Mouse (Mus musculus) ES-E14 (cell line): ENCODE data around the gene Vmn1r40. TPM values are rescaled to one million over a fixed set of nuclear protein-coding genes. Genes with fewer than 3 reads are reported as not detected.

Experiments
- DNase-seq: peaks from one replicate; pipeline ENCODE4 v3.0.0-alpha.2; 2013; ENCODE audit warnings: low read depth, low spot score
- H3K27ac ChIP-seq: 2 replicates; pipeline ENCODE4 v1.5.1; 2012; ENCODE audit warnings: low read depth, mild to moderate bottlenecking, low read length, moderate library complexity, mixed read lengths; ENCODE audit not compliant: poor library complexity, insufficient read depth, severe bottlenecking
- H3K36me3 ChIP-seq: 2 replicates; pipeline ENCODE4 v1.6.1; 2012; ENCODE audit warnings: mild to moderate bottlenecking, low read length, moderate library complexity, mixed read lengths; ENCODE audit not compliant: control insufficient read depth, poor library complexity, insufficient read depth, severe bottlenecking
- H3K4me1 ChIP-seq, 2 experiments: fragments of 150-350 bp in 1 of 2; sonication (generic) in 1 of 2; 2 replicates each; pipeline ENCODE4 v1.6.1; 2012; ENCODE audit warnings: low read length in 2 of 2, mild to moderate bottlenecking in 1 of 2, mixed read lengths in 1 of 2; ENCODE audit not compliant: control insufficient read depth in 2 of 2, insufficient read depth in 2 of 2, poor library complexity in 1 of 2
- H3K4me3 ChIP-seq, 2 experiments: fragments of 150-350 bp in 1 of 2; sonication (generic) in 1 of 2; 2 replicates each; pipeline ENCODE4 v1.5.1; 2012; ENCODE audit warnings: low read length in 2 of 2, low read depth in 1 of 2, mild to moderate bottlenecking in 1 of 2, mixed read lengths in 1 of 2; ENCODE audit not compliant: insufficient read depth in 1 of 2, poor library complexity in 1 of 2, severe bottlenecking in 1 of 2
- H3K9ac ChIP-seq: 2 replicates; pipeline ENCODE4 v1.6.1; 2012; ENCODE audit warnings: low read depth, mild to moderate bottlenecking, low read length, mixed read lengths; ENCODE audit not compliant: poor library complexity, insufficient read depth, severe bottlenecking
- H3K9me3 ChIP-seq: fragments of 150-350 bp; sonication (generic); 2 replicates; pipeline ENCODE4 v1.6.1; 2012; ENCODE audit warnings: low read depth, mild to moderate bottlenecking, low read length; ENCODE audit not compliant: control insufficient read depth, insufficient read depth
- CHD2 ChIP-seq: IDR thresholded peaks from 2 replicates; pipeline ENCODE4 v1.6.1; 2014; ENCODE audit warnings: mild to moderate bottlenecking, low read depth, low read length, inconsistent platforms
- HCFC1 ChIP-seq: IDR thresholded peaks from 2 replicates; pipeline ENCODE4 v1.6.1; 2012; ENCODE audit warnings: low read length, inconsistent platforms, borderline replicate concordance; ENCODE audit not compliant: insufficient read depth
- MAFK ChIP-seq: IDR thresholded peaks from 2 replicates; pipeline ENCODE4 v1.6.1; 2014; ENCODE audit warnings: mild to moderate bottlenecking, low read depth, low read length, inconsistent platforms; ENCODE audit not compliant: insufficient read depth
- ZC3H11A ChIP-seq: IDR thresholded peaks from 2 replicates; pipeline ENCODE4 v1.6.1; 2012; ENCODE audit warnings: low read depth, mild to moderate bottlenecking, inconsistent platforms, low read length, borderline replicate concordance
- ZNF384 ChIP-seq: IDR thresholded peaks from 2 replicates; pipeline ENCODE4 v1.6.1; 2012; ENCODE audit warnings: low read depth, low read length, inconsistent platforms
- in situ Hi-C, 2 experiments: fragments of 600-800 bp; cut with MboI; formaldehyde crosslinking; loops; one replicate each; pipeline ENCODE4 v1.15.1; 2025; ENCODE audit warnings: low sequenced_read_pairs in 2 of 2, inconsistent platforms in 1 of 2; ENCODE audit not compliant: unreplicated experiment in 2 of 2
- total RNA-seq: library from RNA; depleted of rRNA; stranded (reverse); fragments of 300-350 nt; gene quantifications from 2 replicates; pipeline ENCODE4 v1.2.3, GENCODE M21; 2012; rRNA removed

The Vmn1r40 gene
- total RNA-seq = not detected in 2 replicates

GRCm38 (mm10) chr6:89707240-89707639, at the start of gene Vmn1r40:
TSS of gene Vmn1r40 (plus strand) at chr6:89707540.
- H3K27ac ChIP-seq = no peak within 1 kb of the TSS
- TF ChIP-seq ZNF384 (no peak), MAFK (no peak), CHD2 (no peak), ZC3H11A (no peak), HCFC1 (no peak)
- H3K4me3 ChIP-seq = no peak within 1 kb of the TSS
- H3K36me3 ChIP-seq = no peaks in the 10 kb centered on the region
- no peak for DNase-seq
- H3K9ac ChIP-seq = no peak within 1 kb of the TSS
- no peaks in the 10 kb centered on the region for H3K9me3 ChIP-seq
- in situ Hi-C loops = no loop called here
- H3K4me1 ChIP-seq = no peaks in the 10 kb centered on the region

GRCm38 (mm10) chr6:89658342-89658741, 49.0 kb upstream of the Vmn1r40 start:
- no peak overlapping the region for H3K9ac ChIP-seq
- H3K4me3 ChIP-seq = no peak overlapping the region
- no peak overlapping the region for H3K27ac ChIP-seq
- in situ Hi-C loops = loop anchor here in 1 of 2 experiments (25.0 kb wide), 1 partner anchor 904 kb away; no protein-coding TSS in a partner anchor
- no peak for DNase-seq
- H3K9me3 ChIP-seq = no peaks in the 10 kb centered on the region
- no peaks in the 10 kb centered on the region for H3K36me3 ChIP-seq
- no peak for TF ChIP-seq HCFC1
- TF ChIP-seq CHD2 = no peak
- TF ChIP-seq ZNF384 = no peak
- no peak for TF ChIP-seq MAFK
- no peak for TF ChIP-seq ZC3H11A
- no peaks in the 10 kb centered on the region for H3K4me1 ChIP-seq

- Histone ChIP-seq H3K36me3 (no peaks in the 10 kb centered on the region), H3K9ac (no peak overlapping the region), H3K27ac (no peak overlapping the region), H3K4me1 (no peaks in the 10 kb centered on the region), H3K4me3 (no peak overlapping the region), H3K9me3 (no peaks in the 10 kb centered on the region)
- TF ChIP-seq ZC3H11A (no peak), ZNF384 (no peak), MAFK (no peak), HCFC1 (no peak), CHD2 (no peak)
- in situ Hi-C loops = loop anchor here in 1 of 2 experiments (25.0 kb wide), 1 partner anchor 903 kb away; no protein-coding TSS in a partner anchor
- no peak for DNase-seq
Observed at GRCm38 (mm10) chr6:89658931-89659330, 48.4 kb upstream of the Vmn1r40 start.

DNA sequence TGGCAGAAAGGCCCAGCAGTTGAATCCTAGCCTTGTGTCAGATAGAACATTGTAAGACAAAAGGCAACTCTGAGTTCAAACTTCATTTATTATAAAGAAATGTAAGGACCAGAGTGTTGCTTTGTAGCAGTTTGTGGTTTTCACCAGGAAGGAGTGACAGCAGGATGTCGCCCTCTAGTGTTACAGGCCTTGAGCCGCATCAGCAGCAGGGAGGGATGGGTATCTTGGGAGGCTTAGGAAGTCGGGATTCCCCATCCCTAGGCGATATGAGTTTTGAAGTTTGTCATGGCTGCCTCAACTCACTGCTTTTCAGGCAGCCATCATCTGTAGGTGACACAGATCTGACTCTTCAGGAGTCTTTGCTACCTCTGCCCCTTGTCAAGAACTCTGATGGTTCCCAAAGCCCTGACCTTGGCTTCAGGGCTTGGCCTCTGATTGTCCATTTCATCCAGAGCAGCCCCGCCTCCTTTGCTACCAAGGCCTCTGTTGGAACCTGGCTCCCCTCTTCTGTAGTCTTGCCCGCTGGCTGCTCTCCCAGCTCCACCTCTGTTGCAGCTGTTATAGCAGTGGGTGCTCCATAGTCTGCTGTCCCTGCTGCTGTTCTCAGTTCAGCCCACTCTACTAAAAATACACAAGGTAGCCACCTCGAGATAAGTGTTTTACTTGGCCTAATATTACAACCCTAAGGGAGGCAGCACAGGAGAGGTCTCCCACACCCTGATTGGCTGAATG, 47.5 kb upstream of the Vmn1r40 start:
- H3K27ac ChIP-seq = no peak overlapping the region
- no peaks in the 10 kb centered on the region for H3K4me1 ChIP-seq
- no peak overlapping the region for H3K9ac ChIP-seq
- no peak overlapping the region for H3K4me3 ChIP-seq
- H3K9me3 ChIP-seq = no peaks in the 10 kb centered on the region
- in situ Hi-C loops = loop anchor here in 1 of 2 experiments (25.0 kb wide), 1 partner anchor 902 kb away; no protein-coding TSS in a partner anchor
- no peaks in the 10 kb centered on the region for H3K36me3 ChIP-seq
- TF ChIP-seq ZC3H11A (no peak), ZNF384 (no peak), HCFC1 (no peak), CHD2 (no peak), MAFK (no peak)
- no peak for DNase-seq
